Comparison of ENCODE assay signal across 19 mouse cellular contexts in genomic region chr8:117453974-117454373, GRCm38 (mm10). TPM values are rescaled to one million over a fixed set of nuclear protein-coding genes. Genes with fewer than 3 reads are reported as not detected.
A peak's percentile ranks its signal among the peaks of the same experiment; 100 is the strongest.
DNase-seq lines count a peak whose midpoint lies in the region; ATAC-seq lines count a peak whose summit lies in the region.
"Had no signal": no experiment of that assay in that cellular context is flagged by ENCODE, and none has a peak within 500 bp of the region (broad histone marks: within the 10 kb centered on the region; RNA-seq: fewer than 3 reads in every experiment).

No protein-coding gene starts in this region.

- H3K9me3 ChIP-seq in forebrain, embryonic 12.5 days: no peaks in the 10 kb centered on the region
- no peaks in the 10 kb centered on the region for H3K9me3 ChIP-seq in forebrain, embryonic 11.5 days (ENCODE audit: control insufficient read depth, low read length)
- no peaks in the 10 kb centered on the region for H3K9me3 ChIP-seq in neural tube, embryonic 13.5 days
- H3K9me3 ChIP-seq in hindbrain, embryonic 16.5 days (ENCODE audit: control insufficient read depth, low read length): no peaks in the 10 kb centered on the region
- no peaks in the 10 kb centered on the region for H3K9me3 ChIP-seq in stomach, embryonic 16.5 days (replicated peaks; ENCODE audit: control insufficient read depth, low read length)
- H3K9me3 ChIP-seq in kidney, embryonic 15.5 days (replicated peaks): no peaks in the 10 kb centered on the region
- H3K9me3 ChIP-seq: embryonic facial prominence, embryonic 13.5 days had no signal

- H3K4me1 ChIP-seq in forebrain, embryonic 12.5 days: 0 out of 2 replicates have a peak, but pooled peaks cover 4% of the 10 kb centered on the region
- no peaks in the 10 kb centered on the region for H3K4me1 ChIP-seq in forebrain, embryonic 11.5 days (replicated peaks; ENCODE audit: control insufficient read depth, insufficient read depth, low read length)
- H3K4me1 ChIP-seq in neural tube, embryonic 13.5 days (replicated peaks): peaks cover 26% of the 10 kb centered on the region
- H3K4me1 ChIP-seq in hindbrain, embryonic 16.5 days (ENCODE audit: control insufficient read depth, insufficient read depth, low read depth, low read length): peaks cover 3% of the 10 kb centered on the region
- 0 out of 2 replicates have a peak, but pooled peaks cover 4% of the 10 kb centered on the region for H3K4me1 ChIP-seq in stomach, embryonic 16.5 days (ENCODE audit: control insufficient read depth, insufficient read depth, low read length)
- 0 out of 2 replicates have a peak, but pooled peaks cover 4% of the 10 kb centered on the region for H3K4me1 ChIP-seq in kidney, embryonic 15.5 days
- H3K4me1 ChIP-seq: embryonic facial prominence, embryonic 13.5 days had no signal

- H3K9ac ChIP-seq in forebrain, embryonic 12.5 days: no peak overlapping the region
- no peak overlapping the region for H3K9ac ChIP-seq in forebrain, embryonic 11.5 days (ENCODE audit: low read length)
- no peak overlapping the region for H3K9ac ChIP-seq in neural tube, embryonic 13.5 days
- no peak overlapping the region for H3K9ac ChIP-seq in hindbrain, embryonic 16.5 days (ENCODE audit: low read depth, low read length)
- no peak overlapping the region for H3K9ac ChIP-seq in stomach, embryonic 16.5 days (ENCODE audit: low read length)
- H3K9ac ChIP-seq in kidney, embryonic 15.5 days: no peak overlapping the region
- H3K9ac ChIP-seq: embryonic facial prominence, embryonic 13.5 days; liver, embryonic 14.5 days had no signal

- peaks cover 92% of the 10 kb centered on the region for H3K36me3 ChIP-seq in forebrain, embryonic 12.5 days (replicated peaks)
- H3K36me3 ChIP-seq in forebrain, embryonic 11.5 days (ENCODE audit: control insufficient read depth, insufficient read depth, low read length): peaks cover 4% of the 10 kb centered on the region; the same call in 1 of the 2 replicates
- peaks cover 97% of the 10 kb centered on the region for H3K36me3 ChIP-seq in neural tube, embryonic 13.5 days
- peaks cover 27% of the 10 kb centered on the region for H3K36me3 ChIP-seq in hindbrain, embryonic 16.5 days (ENCODE audit: control insufficient read depth, insufficient read depth, low read length)
- H3K36me3 ChIP-seq in stomach, embryonic 16.5 days (ENCODE audit: control insufficient read depth, insufficient read depth, low read length): peaks cover 40% of the 10 kb centered on the region; the same call in 1 of the 2 replicates
- H3K36me3 ChIP-seq in kidney, embryonic 15.5 days: peaks cover 89% of the 10 kb centered on the region

- no peak overlapping the region for H3K4me2 ChIP-seq in forebrain, embryonic 12.5 days
- no peak overlapping the region for H3K4me2 ChIP-seq in forebrain, embryonic 11.5 days (ENCODE audit: low read depth, low read length, severe bottlenecking)
- H3K4me2 ChIP-seq in neural tube, embryonic 13.5 days: no peak overlapping the region
- H3K4me2 ChIP-seq in hindbrain, embryonic 16.5 days (ENCODE audit: low read length): no peak overlapping the region
- H3K4me2 ChIP-seq in stomach, embryonic 16.5 days (ENCODE audit: low read depth, low read length): no peak overlapping the region
- no peak overlapping the region for H3K4me2 ChIP-seq in kidney, embryonic 15.5 days
- H3K4me2 ChIP-seq: embryonic facial prominence, embryonic 13.5 days; heart, embryonic 11.5 days had no signal

- 0 out of 2 replicates have a peak, but pooled peaks have one; percentile 40 for ATAC-seq in forebrain, embryonic 12.5 days (ENCODE audit: low FRiP score)
- no peak for ATAC-seq in forebrain, embryonic 11.5 days (replicated peaks; ENCODE audit: low FRiP score)
- ATAC-seq in neural tube, embryonic 13.5 days (ENCODE audit: low read depth): no peak
- ATAC-seq in hindbrain, embryonic 16.5 days: no peak
- no peak for ATAC-seq in stomach, embryonic 16.5 days (ENCODE audit: insufficient read depth, low FRiP score)
- ATAC-seq in kidney, embryonic 15.5 days (replicated peaks; ENCODE audit: low FRiP score): no peak
- ATAC-seq: activated CD4-positive, CD25-positive, alpha-beta regulatory T cell, adult 4 months had no signal

- no peak overlapping the region for H3K4me3 ChIP-seq in forebrain, embryonic 12.5 days (replicated peaks)
- no peak overlapping the region for H3K4me3 ChIP-seq in forebrain, embryonic 11.5 days (ENCODE audit: low read depth, low read length)
- H3K4me3 ChIP-seq in neural tube, embryonic 13.5 days: no peak overlapping the region
- H3K4me3 ChIP-seq in hindbrain, embryonic 16.5 days (ENCODE audit: low read length): no peak overlapping the region
- H3K4me3 ChIP-seq in stomach, embryonic 16.5 days (replicated peaks; ENCODE audit: low read length): no peak overlapping the region
- H3K4me3 ChIP-seq in kidney, embryonic 15.5 days (replicated peaks): no peak overlapping the region
- H3K4me3 ChIP-seq: embryonic facial prominence, embryonic 13.5 days had no signal

- WGBS in forebrain, embryonic 12.5 days: 81% methylated on average over 6 of the region's 6 CpGs
- 84% methylated on average over 6 of the region's 6 CpGs for WGBS in forebrain, embryonic 11.5 days
- 81% methylated on average over 6 of the region's 6 CpGs for WGBS in neural tube, embryonic 13.5 days
- WGBS in hindbrain, embryonic 16.5 days: 76% methylated on average over 6 of the region's 6 CpGs
- WGBS in stomach, embryonic 16.5 days: 84% methylated on average over 6 of the region's 6 CpGs
- WGBS in kidney, embryonic 15.5 days: 78% methylated on average over 6 of the region's 6 CpGs

- no peak for DNase-seq in forebrain, embryonic 11.5 days (ENCODE audit: low spot score)
- DNase-seq in neural tube, embryonic 10.5 days (ENCODE audit: extremely low spot score, low spot score): no peak
- DNase-seq in spleen, postnatal 14 days (ENCODE audit: low spot score in 2 of 2): no peak
- DNase-seq: cerebellum, adult 11-12 months; kidney, adult 11 months; kidney, postnatal 14 days; left cerebral cortex, postnatal 4 days; lung, postnatal 14 days; right cerebral cortex, adult 18-20 months had no signal

- H3K27ac ChIP-seq in forebrain, embryonic 12.5 days: 0 out of 2 replicates have a peak overlapping the region, but pooled peaks have one; percentile 50
- no peak overlapping the region for H3K27ac ChIP-seq in forebrain, embryonic 11.5 days (ENCODE audit: low read depth, low read length)
- peak overlapping the region; percentile 43; the same call in 1 of the 2 replicates for H3K27ac ChIP-seq in neural tube, embryonic 13.5 days (replicated peaks)
- H3K27ac ChIP-seq in hindbrain, embryonic 16.5 days (ENCODE audit: low read depth, low read length): peak overlapping the region; percentile 50
- H3K27ac ChIP-seq in stomach, embryonic 16.5 days (ENCODE audit: low read length): peak overlapping the region; percentile 52
- no peak overlapping the region for H3K27ac ChIP-seq in kidney, embryonic 15.5 days
- H3K27ac ChIP-seq: embryonic facial prominence, embryonic 13.5 days; liver, embryonic 14.5 days had no signal

- H3K27me3 ChIP-seq in forebrain, embryonic 12.5 days: no peaks in the 10 kb centered on the region
- H3K27me3 ChIP-seq in forebrain, embryonic 11.5 days (ENCODE audit: control insufficient read depth, insufficient read depth, low read length): no peaks in the 10 kb centered on the region
- no peaks in the 10 kb centered on the region for H3K27me3 ChIP-seq in neural tube, embryonic 13.5 days
- H3K27me3 ChIP-seq in hindbrain, embryonic 16.5 days (replicated peaks; ENCODE audit: control insufficient read depth, insufficient read depth, low read length): no peaks in the 10 kb centered on the region
- H3K27me3 ChIP-seq in stomach, embryonic 16.5 days (ENCODE audit: control insufficient read depth, insufficient read depth, low read length): no peaks in the 10 kb centered on the region
- no peaks in the 10 kb centered on the region for H3K27me3 ChIP-seq in kidney, embryonic 15.5 days
- H3K27me3 ChIP-seq: CH12.LX; embryonic facial prominence, embryonic 13.5 days had no signal

RNA-seq across cellular contexts. Expression of gene Plcg2, which starts 44.1 kb away (rescaled TPM):
- polyA plus RNA-seq in forebrain, embryonic 12.5 days (2016; fragmentation: Nextera tagmentation; extraction: Ambion mirVana): 1.1 and 1.6 TPM in 2 replicates
- polyA plus RNA-seq in forebrain, embryonic 11.5 days (2014; fragmentation: Nextera tagmentation; extraction: Ambion mirVana): 2.0 and 2.7 TPM in 2 replicates
- 1.1 and 2.1 TPM in 2 replicates for polyA plus RNA-seq in neural tube, embryonic 13.5 days (2015; fragmentation: Nextera tagmentation; extraction: Ambion mirVana)
- 1.3 and 1.5 TPM in 2 replicates for polyA plus RNA-seq in hindbrain, embryonic 16.5 days (2015; fragmentation: Nextera tagmentation; extraction: Ambion mirVana)
- polyA plus RNA-seq in stomach, embryonic 16.5 days (2015; fragmentation: Nextera tagmentation; extraction: Ambion mirVana): 4.6 and 5.2 TPM in 2 replicates
- polyA plus RNA-seq in kidney, embryonic 15.5 days (2015; fragmentation: Nextera tagmentation; extraction: Ambion mirVana): 5.1 and 6.0 TPM in 2 replicates

Comparison
In these comparisons a context has a peak if more than half of its experiments do, and no peak if none do; other contexts are left out.
1. H3K27ac ChIP-seq: peak in forebrain, embryonic 12.5 days (single experiment), neural tube, embryonic 13.5 days (single experiment), hindbrain, embryonic 16.5 days (single experiment) and stomach, embryonic 16.5 days (single experiment); none in forebrain, embryonic 11.5 days (single experiment) and kidney, embryonic 15.5 days (single experiment).